Mouse (Mus musculus) cerebellum, adult 2 months (tissue): ENCODE results near the gene Atp6v1g3. TPM values are rescaled to one million over a fixed set of nuclear protein-coding genes. Genes with fewer than 3 reads are reported as not detected.

Experiments
- DNase-seq, 2 experiments: peaks; one replicate each; pipeline ENCODE4 v3.0.0; 2021
- H3K27ac ChIP-seq: fragments of 200-500 bp; 2 replicates; pipeline ENCODE4 v1.5.1; 2012; ENCODE audit warnings: low read length, control low read depth, inconsistent platforms; ENCODE audit not compliant: insufficient read depth
- H3K27me3 ChIP-seq: fragments of 200-500 bp; 2 replicates; pipeline ENCODE4 v1.6.1; 2012; ENCODE audit warnings: inconsistent platforms, mild to moderate bottlenecking, low read length, moderate library complexity; ENCODE audit not compliant: control insufficient read depth, insufficient read depth
- H3K4me1 ChIP-seq: fragments of 200-500 bp; 2 replicates; pipeline ENCODE4 v1.6.1; 2011; ENCODE audit warnings: low read length; ENCODE audit not compliant: control insufficient read depth, insufficient read depth
- H3K4me3 ChIP-seq: fragments of 200-500 bp; replicated peaks from 2 replicates; pipeline ENCODE3; 2011; ENCODE audit warnings: mild to moderate bottlenecking, low read depth, low read length, control low read depth; ENCODE audit not compliant: insufficient read depth
- CTCF ChIP-seq: fragments of 200-500 bp; IDR thresholded peaks from 2 replicates; pipeline ENCODE4 v1.5.1; 2011; ENCODE audit warnings: low read depth, mild to moderate bottlenecking, control low read depth, low read length, moderate library complexity, borderline replicate concordance; ENCODE audit not compliant: insufficient read depth
- POLR2A ChIP-seq: fragments of 200-500 bp; IDR thresholded peaks from 2 replicates; pipeline ENCODE4 v1.6.1; 2011; ENCODE audit warnings: low read length, control low read depth, borderline replicate concordance; ENCODE audit not compliant: insufficient read depth
- WGBS: fragments of 180-500 bp; shearing (Covaris S2); methylation state at CpG from one replicate; pipeline ENCODE4 v1.1.7; 2018; 5-methylcytosine and 5-hydroxymethylcytosine counted together
- polyA plus RNA-seq: library from polyadenylated mRNA; depleted of rRNA; stranded (reverse); fragments of >200 nt; gene quantifications from 2 replicates; pipeline ENCODE4 v1.2.3, GENCODE M21; 2012

Gene Atp6v1g3
- polyA plus RNA-seq, 1 experiment: not detected

DNA sequence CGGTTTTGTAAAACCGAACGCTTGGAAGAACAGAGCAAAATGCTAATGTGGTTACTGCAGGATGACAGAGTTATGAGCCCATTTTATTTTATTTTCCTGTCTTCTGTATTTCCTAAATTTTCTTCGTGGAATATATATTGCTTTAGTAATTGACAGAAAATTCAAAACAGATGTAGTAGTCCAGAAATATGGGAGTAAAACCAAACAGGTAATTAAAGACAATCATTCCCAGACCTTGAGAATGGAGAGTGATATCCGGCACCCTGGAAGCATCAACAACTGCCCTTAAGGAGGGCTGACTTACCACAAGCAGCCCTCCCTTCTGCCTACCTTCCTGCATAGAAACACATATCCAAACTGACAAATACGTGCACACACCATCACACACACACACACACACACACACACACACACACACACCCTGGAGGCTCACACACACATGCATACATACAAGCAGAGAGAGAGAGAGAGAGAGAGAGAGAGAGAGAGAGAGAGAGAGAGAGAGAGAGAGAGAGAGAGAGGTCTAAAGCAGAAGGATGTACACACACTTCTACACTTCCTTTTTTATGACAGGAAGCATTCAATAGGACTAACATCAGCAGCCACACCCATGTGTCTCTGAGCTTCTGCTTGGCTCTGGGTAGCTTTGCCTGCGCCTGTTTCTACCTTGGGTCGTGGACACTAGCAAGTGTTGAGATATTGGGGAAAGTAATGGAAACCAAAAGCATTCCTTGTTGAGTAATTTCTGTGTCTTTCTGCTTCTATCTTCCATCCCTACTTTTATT is 25.6 kb upstream of the Atp6v1g3 start:
- no peaks in the 10 kb centered on the region for H3K27me3 ChIP-seq
- WGBS: 89% methylated on average over 8 of the region's 8 CpGs
- TF ChIP-seq POLR2A (no peak), CTCF (no peak)
- DNase-seq: no peak
- H3K4me3 ChIP-seq: no peak overlapping the region
- no peaks in the 10 kb centered on the region for H3K4me1 ChIP-seq
- no peak overlapping the region for H3K27ac ChIP-seq

DNA sequence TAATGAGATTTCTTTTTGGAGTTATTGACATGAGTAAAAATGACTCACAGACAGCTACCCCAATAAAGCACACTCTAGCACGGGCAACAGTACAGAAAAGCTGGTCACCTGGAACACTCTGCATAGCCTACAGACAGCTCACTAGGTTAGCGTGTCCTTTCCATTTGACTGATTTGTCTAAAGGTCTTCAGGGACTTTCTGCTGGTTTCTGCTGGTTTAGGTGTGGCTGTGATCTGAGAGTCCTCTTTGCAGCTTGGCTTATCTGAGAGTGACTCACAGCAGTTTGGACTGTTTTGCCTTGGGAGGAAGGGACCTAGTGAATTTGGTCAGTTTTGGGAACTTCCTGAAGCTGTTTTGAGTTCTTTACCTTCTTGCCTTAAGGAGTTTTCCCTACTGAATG is 24.8 kb upstream of the Atp6v1g3 start:
- 82% methylated on average over 2 of the region's 2 CpGs for WGBS
- Histone ChIP-seq H3K27me3 (no peaks in the 10 kb centered on the region), H3K4me3 (no peak overlapping the region), H3K27ac (no peak overlapping the region), H3K4me1 (no peaks in the 10 kb centered on the region)
- TF ChIP-seq POLR2A (no peak), CTCF (no peak)
- no peak for DNase-seq

DNA sequence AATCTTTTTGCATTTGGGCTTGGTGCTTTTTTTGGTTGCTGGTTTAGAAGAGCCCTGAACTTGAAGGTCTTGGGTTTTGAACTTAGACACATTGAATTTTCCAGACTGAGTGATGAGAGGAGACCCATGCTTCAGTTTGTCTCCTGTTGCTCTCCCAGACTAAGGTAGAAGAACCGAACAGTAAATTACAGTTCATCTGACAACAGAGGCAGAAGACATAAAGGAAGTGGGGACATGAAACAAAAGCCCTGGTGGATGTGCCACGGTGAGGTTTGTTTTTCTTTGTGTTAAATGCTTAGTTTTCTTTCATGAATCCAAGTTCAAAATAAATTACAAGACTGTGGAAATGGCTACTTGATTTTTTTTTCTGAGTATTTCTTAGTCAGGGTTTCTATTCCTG is 22.6 kb upstream of the Atp6v1g3 start:
- Histone ChIP-seq H3K4me1 (no peaks in the 10 kb centered on the region), H3K27ac (no peak overlapping the region), H3K27me3 (no peaks in the 10 kb centered on the region), H3K4me3 (no peak overlapping the region)
- TF ChIP-seq POLR2A: no peak
- no peak for TF ChIP-seq CTCF
- WGBS: 72% methylated on average over 2 of the region's 2 CpGs
- no peak for DNase-seq

DNA sequence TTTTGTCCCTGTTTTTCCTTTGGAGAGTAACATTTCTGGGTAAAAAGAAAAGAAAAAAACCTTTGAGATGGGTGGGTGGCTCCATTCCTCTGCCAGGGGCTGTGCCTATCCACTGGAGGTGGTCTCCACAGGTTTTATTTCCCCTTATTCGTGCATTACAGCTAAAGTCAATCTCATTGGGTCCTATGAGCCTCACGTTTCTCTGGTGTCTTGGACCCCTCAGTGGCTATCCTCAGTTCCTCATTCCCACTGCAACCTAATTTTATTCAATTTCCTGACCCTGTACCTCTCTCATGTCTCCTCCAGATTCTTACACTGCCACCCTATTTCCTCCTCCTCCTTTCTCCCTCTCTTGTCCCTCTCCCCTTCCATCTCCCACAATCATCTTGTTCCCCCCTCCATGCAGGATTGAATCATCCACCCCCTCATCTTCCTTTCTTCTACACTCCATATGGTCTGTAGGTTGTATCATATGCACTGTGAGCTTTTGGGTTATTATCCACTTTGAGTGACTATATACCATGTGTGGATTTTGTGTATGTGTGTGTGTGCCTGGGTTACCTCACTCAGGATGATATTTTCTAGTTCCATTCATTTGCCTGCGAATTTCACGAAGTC is 17.3 kb upstream of the Atp6v1g3 start:
- Histone ChIP-seq H3K27me3 (no peaks in the 10 kb centered on the region), H3K4me1 (no peaks in the 10 kb centered on the region), H3K4me3 (no peak overlapping the region), H3K27ac (no peak overlapping the region)
- no peak for DNase-seq
- WGBS: 91% methylated on average over 4 of the region's 4 CpGs
- TF ChIP-seq POLR2A: no peak
- no peak for TF ChIP-seq CTCF

DNA sequence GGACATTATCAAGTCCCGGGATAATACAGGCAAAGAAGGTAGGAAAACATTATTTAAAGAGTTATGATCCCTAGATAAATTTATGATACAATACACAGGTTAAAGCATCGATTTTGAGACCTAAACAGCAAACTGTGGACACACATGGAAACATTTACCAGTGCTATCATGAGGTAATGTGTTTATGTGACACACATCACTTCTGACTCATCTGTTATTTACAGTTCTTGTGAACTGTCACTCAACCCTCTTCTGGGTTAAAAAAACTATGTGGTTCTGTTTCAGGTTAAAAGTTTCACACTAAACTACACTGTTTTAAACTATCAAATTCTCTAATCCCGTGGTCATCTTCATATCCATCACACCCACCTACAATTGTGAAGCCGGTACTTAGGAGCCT is 14.8 kb upstream of the Atp6v1g3 start:
- no peak overlapping the region for H3K4me3 ChIP-seq
- DNase-seq: no peak
- no peaks in the 10 kb centered on the region for H3K27me3 ChIP-seq
- H3K4me1 ChIP-seq: no peaks in the 10 kb centered on the region
- WGBS: 82% methylated on average over 4 of the region's 4 CpGs
- no peak overlapping the region for H3K27ac ChIP-seq
- TF ChIP-seq POLR2A (no peak), CTCF (no peak)

DNA sequence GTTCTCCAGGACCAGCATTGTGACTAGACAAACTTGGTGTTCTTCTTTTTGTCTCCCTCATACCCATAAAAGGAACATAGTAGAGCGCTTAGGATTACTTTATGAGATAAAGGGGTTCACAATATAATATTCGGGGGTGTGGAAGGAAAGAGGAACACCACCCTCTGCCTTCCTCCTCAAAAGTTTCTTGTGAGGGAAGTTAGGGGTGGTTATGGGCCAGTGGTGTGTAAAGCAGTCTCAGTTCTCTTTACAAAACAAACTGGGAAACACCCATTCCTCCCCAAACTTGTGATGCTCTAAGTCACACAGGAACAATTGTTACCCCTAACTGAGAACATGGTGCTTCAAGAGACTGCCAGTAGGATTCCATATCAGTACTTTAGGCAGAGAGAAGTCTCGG is 12.0 kb upstream of the Atp6v1g3 start:
- TF ChIP-seq POLR2A (no peak), CTCF (no peak)
- H3K27me3 ChIP-seq: no peaks in the 10 kb centered on the region
- H3K27ac ChIP-seq: no peak overlapping the region
- H3K4me3 ChIP-seq: no peak overlapping the region
- DNase-seq: no peak
- no peaks in the 10 kb centered on the region for H3K4me1 ChIP-seq
- WGBS: 84% methylated on average over 3 of the region's 3 CpGs

DNA sequence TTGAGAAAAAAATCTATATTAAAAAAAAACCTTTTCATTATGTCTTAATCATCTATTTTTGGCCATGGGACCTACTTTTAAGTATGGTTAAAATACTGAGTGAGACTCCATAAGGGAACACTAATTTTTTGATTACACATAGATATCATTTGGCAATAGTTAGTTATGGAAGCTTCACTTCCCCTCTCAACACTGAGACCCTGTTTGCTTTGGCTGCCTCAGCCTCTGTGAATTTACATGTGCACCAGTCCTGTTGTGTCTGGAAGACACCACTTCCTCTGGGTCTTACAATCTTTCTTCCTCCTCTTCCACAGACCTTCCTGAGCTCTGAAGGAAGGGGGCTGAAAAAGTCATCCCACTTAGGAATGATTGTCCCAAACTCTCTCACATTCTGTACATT is 11.1 kb upstream of the Atp6v1g3 start:
- no peak overlapping the region for H3K4me3 ChIP-seq
- no peaks in the 10 kb centered on the region for H3K27me3 ChIP-seq
- no peak for DNase-seq
- no peak overlapping the region for H3K27ac ChIP-seq
- no peak for TF ChIP-seq CTCF
- TF ChIP-seq POLR2A: no peak
- no peaks in the 10 kb centered on the region for H3K4me1 ChIP-seq

DNA sequence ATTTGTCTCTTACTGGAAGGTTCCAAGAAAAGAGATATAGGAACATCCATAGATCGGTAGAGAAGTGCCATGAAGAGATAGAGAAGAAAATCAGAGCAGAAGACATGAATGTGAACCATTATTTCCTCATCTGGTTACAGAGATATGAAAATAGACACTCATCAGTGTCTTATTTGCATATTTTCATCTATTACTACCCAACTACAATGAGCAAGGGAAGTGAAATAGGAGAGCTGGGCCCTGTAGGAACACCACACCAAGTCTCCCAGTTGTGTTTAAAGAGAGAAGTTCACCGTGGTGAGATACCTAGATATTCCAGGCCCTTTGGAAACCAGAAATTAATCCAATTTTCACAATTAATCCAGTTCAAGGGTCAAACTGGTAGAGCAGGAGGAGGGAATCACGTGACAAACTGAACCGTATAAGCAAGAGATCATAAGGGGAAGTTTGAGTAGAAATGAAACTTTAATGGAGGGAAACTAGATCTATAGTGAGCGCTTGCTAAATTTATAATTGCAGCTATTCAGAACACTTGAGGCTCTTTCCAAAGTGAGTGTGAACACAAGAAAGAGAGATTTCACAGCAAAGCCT is 6.0 kb upstream of the Atp6v1g3 start:
- DNase-seq: no peak
- Histone ChIP-seq H3K4me3 (no peak overlapping the region), H3K27ac (no peak overlapping the region), H3K27me3 (no peaks in the 10 kb centered on the region), H3K4me1 (no peaks in the 10 kb centered on the region)
- WGBS: 90% methylated on average over 5 of the region's 5 CpGs
- TF ChIP-seq CTCF: no peak
- TF ChIP-seq POLR2A: no peak
